Mouse (Mus musculus) forebrain, embryonic 12.5 days (tissue): ENCODE measurements around the gene Porcn. TPM values are rescaled to one million over a fixed set of nuclear protein-coding genes. Genes with fewer than 3 reads are reported as not detected.

Experiments
- ATAC-seq: fragments of 200-750 bp; cut with Nextera tagmentation; 2 replicates; pipeline ENCODE4 v1.8.0; 2017; ENCODE audit warnings: moderate TSS enrichment; ENCODE audit not compliant: low FRiP score
- H3K27ac ChIP-seq: fragments of 300-500 bp; sonication (generic); 2 replicates; pipeline ENCODE4 v1.5.1; 2016; ENCODE audit warnings: mild to moderate bottlenecking
- H3K27me3 ChIP-seq: fragments of 300-500 bp; sonication (generic); 2 replicates; pipeline ENCODE4 v1.6.1; 2016; ENCODE audit warnings: mild to moderate bottlenecking
- H3K36me3 ChIP-seq: fragments of 300-500 bp; sonication (generic); replicated peaks from 2 replicates; pipeline ENCODE4 v1.6.1; 2016; ENCODE audit warnings: mild to moderate bottlenecking
- H3K4me1 ChIP-seq: fragments of 300-500 bp; sonication (generic); 2 replicates; pipeline ENCODE4 v1.6.1; 2016
- H3K4me2 ChIP-seq: fragments of 300-500 bp; sonication (generic); 2 replicates; pipeline ENCODE4 v1.6.1; 2016; ENCODE audit warnings: mild to moderate bottlenecking, moderate library complexity
- H3K4me3 ChIP-seq: fragments of 300-500 bp; sonication (generic); replicated peaks from 2 replicates; pipeline ENCODE4 v1.5.1; 2016; ENCODE audit warnings: mild to moderate bottlenecking
- H3K9ac ChIP-seq: fragments of 300-500 bp; sonication (generic); 2 replicates; pipeline ENCODE4 v1.6.1; 2016; ENCODE audit warnings: mild to moderate bottlenecking
- H3K9me3 ChIP-seq: fragments of 300-500 bp; sonication (generic); 2 replicates; pipeline ENCODE4 v1.6.1; 2016
- WGBS: fragments of 180-500 bp; shearing (Covaris S2); methylation state at CpG from one replicate; pipeline ENCODE4 v1.1.7; 2016; 5-methylcytosine and 5-hydroxymethylcytosine counted together
- polyA plus RNA-seq: library from polyadenylated mRNA; unstranded; fragments of >200 nt; fragmentation: Nextera tagmentation; extraction: Ambion mirVana; gene quantifications from 2 replicates; pipeline ENCODE4 v1.2.1, GENCODE M21; 2016

Gene Porcn
- 20.1 and 22.9 TPM in 2 replicates for polyA plus RNA-seq

GRCm38 (mm10) chrX:8206015-8206693 is at the start of gene Porcn:
Gene Porcn (minus strand): TSS chrX:8206525.
- Histone ChIP-seq H3K9ac (peak within 1 kb of the TSS; percentile 56), H3K4me2 (peak within 1 kb of the TSS; percentile 57), H3K36me3 (no peaks in the 10 kb centered on the region), H3K9me3 (no peaks in the 10 kb centered on the region), H3K4me1 (no peaks in the 10 kb centered on the region; the same call in 1 of the 2 replicates), H3K27me3 (no peaks in the 10 kb centered on the region), H3K4me3 (peak within 1 kb of the TSS; percentile 51), H3K27ac (no peak within 1 kb of the TSS)
- ATAC-seq: peak; percentile 97
- 15% methylated on average over 39 of the region's 46 CpGs for WGBS

- no peak overlapping the region for H3K4me3 ChIP-seq
- H3K9ac ChIP-seq: no peak overlapping the region
- no peak overlapping the region for H3K4me2 ChIP-seq
- ATAC-seq: no peak
- H3K9me3 ChIP-seq: no peaks in the 10 kb centered on the region
- no peaks in the 10 kb centered on the region for H3K36me3 ChIP-seq
- H3K27ac ChIP-seq: no peak overlapping the region
- no peaks in the 10 kb centered on the region for H3K27me3 ChIP-seq
- WGBS: 21% methylated on average over 3 of the region's 6 CpGs
- peaks cover 9% of the 10 kb centered on the region for H3K4me1 ChIP-seq
These were observed 49.5 kb upstream of the Porcn start for GRCm38 (mm10) chrX:8255807-8256206.

GRCm38 (mm10) chrX:8253711-8254110 is 47.4 kb upstream of the Porcn start:
- H3K9me3 ChIP-seq: no peaks in the 10 kb centered on the region
- no peak overlapping the region for H3K4me3 ChIP-seq
- no peak overlapping the region for H3K27ac ChIP-seq
- H3K36me3 ChIP-seq: no peaks in the 10 kb centered on the region
- no peaks in the 10 kb centered on the region for H3K27me3 ChIP-seq
- H3K9ac ChIP-seq: no peak overlapping the region
- H3K4me1 ChIP-seq: peaks cover 9% of the 10 kb centered on the region
- WGBS: 85% methylated on average over 2 of the region's 2 CpGs
- no peak for ATAC-seq
- H3K4me2 ChIP-seq: no peak overlapping the region

- WGBS: 16% methylated on average over 45 of the region's 45 CpGs
These were observed 46.3 kb upstream of the Porcn start, which contains the start of gene Ftsj1 for GRCm38 (mm10) chrX:8252334-8253285. Gene Ftsj1 (minus strand): TSS chrX:8252406.

GRCm38 (mm10) chrX:8251789-8252333 is 45.5 kb upstream of the Porcn start:
- Histone ChIP-seq H3K27ac (no peak overlapping the region), H3K36me3 (no peaks in the 10 kb centered on the region), H3K4me1 (peaks cover 9% of the 10 kb centered on the region), H3K9ac (peak overlapping the region; percentile 65), H3K9me3 (no peaks in the 10 kb centered on the region), H3K4me2 (peak overlapping the region; percentile 56), H3K27me3 (no peaks in the 10 kb centered on the region), H3K4me3 (peak overlapping the region; percentile 55)
- ATAC-seq: peak; percentile 70; the same call in 1 of the 2 replicates
- 13% methylated on average over 18 of the region's 18 CpGs for WGBS

More at GRCm38 (mm10) chrX:8252334-8253285, 46.3 kb upstream of the Porcn start, which contains the start of gene Ftsj1:
- Histone ChIP-seq H3K9ac (peak within 1 kb of the TSS; percentile 65), H3K4me1 (peaks cover 9% of the 10 kb centered on the region), H3K9me3 (no peaks in the 10 kb centered on the region), H3K27ac (peak within 1 kb of the TSS; percentile 68; the same call in 1 of the 2 replicates), H3K27me3 (no peaks in the 10 kb centered on the region), H3K4me3 (peak within 1 kb of the TSS; percentile 55), H3K36me3 (no peaks in the 10 kb centered on the region), H3K4me2 (peak within 1 kb of the TSS; percentile 56)
- ATAC-seq: peak; percentile 92

GRCm38 (mm10) chrX:8248542-8249120 is 42.3 kb upstream of the Porcn start:
- Histone ChIP-seq H3K4me3 (no peak overlapping the region), H3K36me3 (peaks cover 4% of the 10 kb centered on the region; the same call in 1 of the 2 replicates), H3K4me1 (peaks cover 9% of the 10 kb centered on the region), H3K9me3 (no peaks in the 10 kb centered on the region), H3K9ac (no peak overlapping the region), H3K4me2 (no peak overlapping the region), H3K27ac (no peak overlapping the region), H3K27me3 (no peaks in the 10 kb centered on the region)
- ATAC-seq: no peak
- 87% methylated on average over 8 of the region's 8 CpGs for WGBS

- 83% methylated on average over 2 of the region's 2 CpGs for WGBS
- no peak for ATAC-seq
- Histone ChIP-seq H3K4me1 (peaks cover 9% of the 10 kb centered on the region), H3K9ac (no peak overlapping the region), H3K4me3 (no peak overlapping the region), H3K27me3 (no peaks in the 10 kb centered on the region), H3K27ac (no peak overlapping the region), H3K4me2 (no peak overlapping the region), H3K36me3 (peaks cover 4% of the 10 kb centered on the region; the same call in 1 of the 2 replicates), H3K9me3 (no peaks in the 10 kb centered on the region)
These were observed 41.4 kb upstream of the Porcn start for GRCm38 (mm10) chrX:8247680-8248079.

GRCm38 (mm10) chrX:8238804-8239395 is 32.6 kb upstream of the Porcn start:
- Histone ChIP-seq H3K27ac (no peak overlapping the region), H3K4me2 (no peak overlapping the region), H3K4me3 (no peak overlapping the region), H3K27me3 (no peaks in the 10 kb centered on the region), H3K9me3 (no peaks in the 10 kb centered on the region), H3K9ac (no peak overlapping the region), H3K4me1 (no peaks in the 10 kb centered on the region), H3K36me3 (peaks cover 4% of the 10 kb centered on the region; the same call in 1 of the 2 replicates)
- WGBS: 75% methylated on average over 13 of the region's 13 CpGs
- no peak for ATAC-seq

GRCm38 (mm10) chrX:8236704-8237103 is 30.4 kb upstream of the Porcn start:
- WGBS: 94% methylated on average over 2 of the region's 2 CpGs
- Histone ChIP-seq H3K4me3 (no peak overlapping the region), H3K9me3 (no peaks in the 10 kb centered on the region), H3K4me1 (no peaks in the 10 kb centered on the region), H3K36me3 (0 out of 2 replicates have a peak, but pooled peaks cover 4% of the 10 kb centered on the region), H3K27me3 (no peaks in the 10 kb centered on the region), H3K27ac (no peak overlapping the region), H3K9ac (no peak overlapping the region), H3K4me2 (no peak overlapping the region)
- ATAC-seq: no peak

GRCm38 (mm10) chrX:8233602-8234001 is 27.3 kb upstream of the Porcn start:
- no peaks in the 10 kb centered on the region for H3K9me3 ChIP-seq
- no peak overlapping the region for H3K9ac ChIP-seq
- H3K27me3 ChIP-seq: no peaks in the 10 kb centered on the region
- 80% methylated on average over 3 of the region's 3 CpGs for WGBS
- no peak overlapping the region for H3K4me2 ChIP-seq
- H3K4me1 ChIP-seq: no peaks in the 10 kb centered on the region
- ATAC-seq: no peak
- H3K36me3 ChIP-seq: no peaks in the 10 kb centered on the region
- no peak overlapping the region for H3K4me3 ChIP-seq
- no peak overlapping the region for H3K27ac ChIP-seq

GRCm38 (mm10) chrX:8230272-8230671 is 23.9 kb upstream of the Porcn start:
- ATAC-seq: no peak

More at GRCm38 (mm10) chrX:8230272-8230671, 23.9 kb upstream of the Porcn start:
- Histone ChIP-seq H3K36me3 (no peaks in the 10 kb centered on the region), H3K4me3 (no peak overlapping the region), H3K9ac (no peak overlapping the region), H3K27me3 (no peaks in the 10 kb centered on the region), H3K4me1 (no peaks in the 10 kb centered on the region), H3K27ac (no peak overlapping the region), H3K4me2 (no peak overlapping the region), H3K9me3 (no peaks in the 10 kb centered on the region)
- 74% methylated on average over 4 of the region's 4 CpGs for WGBS
